Mouse (Mus musculus) urinary bladder, postnatal 10 days (tissue): Measurements from ENCODE around the gene Taf10.
A peak's percentile ranks its signal among the peaks of the same experiment; 100 is the strongest.

Source experiments
- DNase-seq: peaks from one replicate; pipeline ENCODE4 v3.0.0; 2022; ENCODE audit warnings: low spot score

Gene Taf10

GRCm38 (mm10) chr7:105743926-105744590 is at the start of gene Taf10:
Gene Taf10 (minus strand): TSS chr7:105744361.
- peak; percentile 59 for DNase-seq

DNA sequence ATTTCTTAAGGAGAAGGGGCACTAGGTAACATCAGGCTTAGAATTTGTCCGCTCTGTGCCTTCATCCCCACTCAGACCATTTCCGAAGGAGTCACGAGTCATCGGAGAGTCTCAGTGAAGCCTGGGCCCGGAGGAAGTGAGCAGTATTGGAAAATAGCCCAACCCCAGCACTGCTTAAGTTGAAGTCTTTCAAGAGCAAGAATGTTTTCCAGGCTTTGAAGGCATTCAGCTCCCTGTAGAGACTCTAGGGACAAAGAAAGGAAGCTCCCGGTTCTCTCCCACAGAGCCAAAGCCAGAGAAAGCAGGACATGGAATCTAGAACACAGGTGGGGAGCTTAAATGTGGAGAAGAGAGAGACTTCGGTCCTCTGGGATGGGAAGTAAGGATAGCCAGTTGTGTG is 49.5 kb upstream of the Taf10 start:
- DNase-seq, result no peak

GRCm38 (mm10) chr7:105791147-105791546 is 47.0 kb upstream of the Taf10 start:
- no peak for DNase-seq

- DNase-seq, result no peak
These were observed 43.4 kb upstream of the Taf10 start, which contains the start of gene Dchs1 for GRCm38 (mm10) chr7:105787285-105788140. Gene Dchs1 (minus strand): TSS chr7:105787654.

- no peak for DNase-seq
These were observed 42.5 kb upstream of the Taf10 start for GRCm38 (mm10) chr7:105786506-105787284.

- no peak for DNase-seq
These were observed 40.4 kb upstream of the Taf10 start for GRCm38 (mm10) chr7:105784556-105784955.

DNA sequence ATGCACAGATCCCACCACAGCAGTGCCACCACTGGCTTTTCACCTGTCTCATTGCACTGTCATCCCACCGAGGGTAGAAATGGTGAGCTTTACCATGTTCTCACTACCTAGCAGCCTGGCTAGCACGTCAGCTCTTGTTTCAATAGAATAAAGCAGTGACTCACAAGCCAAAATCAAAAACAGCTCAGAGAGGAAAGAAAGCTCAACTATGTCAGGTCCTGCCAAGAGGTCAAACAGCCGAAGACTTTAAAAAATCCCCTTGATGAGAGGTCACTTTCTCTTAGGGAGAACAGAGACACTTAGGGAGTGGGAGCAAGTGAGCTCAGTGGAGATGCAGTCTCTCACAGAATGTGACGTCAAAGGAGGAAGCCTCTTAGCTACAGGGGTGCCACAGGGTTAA is 39.7 kb upstream of the Taf10 start:
- no peak for DNase-seq

DNA sequence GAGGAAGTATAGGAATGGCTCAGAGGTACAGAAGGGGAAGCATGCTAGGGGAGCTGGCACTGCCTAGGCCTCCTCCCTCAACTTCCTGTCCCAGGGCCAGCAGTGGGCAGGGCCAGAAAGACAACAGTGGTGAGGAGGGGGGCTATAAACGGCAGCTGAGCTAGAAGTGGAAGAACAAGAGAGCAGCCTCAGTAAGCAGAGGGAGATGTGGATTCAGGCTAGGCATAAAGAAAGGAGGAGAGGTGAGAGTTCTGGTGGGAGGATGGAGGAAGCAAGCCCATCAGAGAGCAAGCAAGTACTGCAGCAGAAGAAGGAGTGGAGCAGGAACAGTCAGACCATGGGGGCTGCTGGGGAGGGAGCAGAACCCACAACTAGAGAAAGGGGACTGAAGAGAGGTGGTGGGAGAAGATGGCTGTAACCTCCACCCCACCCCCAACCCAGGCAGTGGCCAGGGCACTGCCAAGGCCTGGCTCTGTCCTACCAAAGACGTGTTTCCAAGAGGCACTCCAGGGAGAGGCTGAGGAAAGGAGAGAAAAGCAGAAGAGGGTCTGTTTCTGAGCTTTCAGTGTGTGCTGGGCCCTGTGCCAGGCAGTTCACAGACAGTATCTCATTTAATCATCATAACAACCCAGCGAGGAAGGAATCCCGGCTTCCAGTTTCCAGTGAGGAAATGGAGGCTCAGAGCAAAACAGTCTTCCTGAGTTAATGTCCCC is 34.5 kb upstream of the Taf10 start:
- no peak for DNase-seq

GRCm38 (mm10) chr7:105777797-105778552 is 33.8 kb upstream of the Taf10 start:
- DNase-seq, result no peak

- DNase-seq, result no peak
These were observed 33.2 kb upstream of the Taf10 start for GRCm38 (mm10) chr7:105777316-105777715.

DNA sequence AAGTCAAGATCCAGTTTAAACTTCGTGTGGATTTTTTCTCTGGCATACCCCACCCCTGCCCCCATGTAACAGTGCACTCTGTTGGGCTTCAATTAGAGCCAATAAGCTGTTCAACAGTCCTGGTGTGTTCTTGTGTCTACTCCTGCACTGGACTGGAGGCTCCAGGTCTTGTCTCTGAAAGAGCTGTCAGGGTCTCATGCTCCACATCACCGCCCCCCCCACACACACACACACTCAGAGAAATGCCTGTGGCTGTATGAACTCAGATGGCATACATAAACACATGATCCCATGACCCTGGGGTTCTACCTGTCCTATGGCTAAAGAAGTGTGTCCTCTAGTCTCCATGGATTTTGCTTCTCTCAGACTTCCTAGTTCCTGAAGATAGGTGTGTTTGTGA is 31.9 kb upstream of the Taf10 start:
- no peak for DNase-seq

- no peak for DNase-seq
These were observed 30.5 kb upstream of the Taf10 start for GRCm38 (mm10) chr7:105774661-105775060.

DNA sequence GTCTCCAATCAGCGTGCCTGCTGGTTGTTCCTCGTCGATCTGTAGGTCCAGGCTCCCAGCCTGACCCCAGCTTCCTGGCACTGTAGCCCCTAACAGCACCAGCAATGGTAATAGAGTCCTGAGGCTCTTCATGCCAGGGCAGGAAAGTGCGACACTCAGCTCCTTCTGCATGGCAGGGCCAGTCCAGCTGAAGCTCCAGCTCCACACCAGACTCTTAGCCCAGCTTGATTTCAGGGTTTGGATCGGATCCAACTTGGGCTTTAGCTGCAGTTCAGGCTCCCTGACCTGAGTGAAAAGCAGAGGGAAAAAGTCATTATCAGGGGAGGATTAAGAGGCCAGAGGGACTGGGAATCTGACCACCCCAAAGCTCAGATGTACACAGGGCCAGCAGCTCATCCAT is 28.9 kb upstream of the Taf10 start:
- no peak for DNase-seq

DNA sequence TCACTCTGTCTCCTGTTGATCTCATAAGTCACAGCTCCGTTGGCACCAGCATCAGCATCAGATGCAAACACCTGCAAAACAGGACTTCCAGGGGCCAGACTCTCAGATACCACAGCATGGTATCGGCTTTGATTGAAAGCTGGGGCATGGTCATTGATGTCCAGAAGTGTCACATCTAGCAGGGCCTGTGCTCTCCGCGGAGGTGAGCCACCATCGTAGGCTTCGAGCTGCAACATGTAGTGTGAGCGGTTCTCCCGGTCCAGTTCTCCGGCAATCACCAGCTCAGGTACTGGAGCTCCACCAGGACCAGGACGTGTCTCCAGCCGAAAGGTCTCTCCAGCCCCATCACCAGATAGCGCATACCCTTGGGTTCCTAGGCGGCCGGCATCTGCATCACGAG is 28.2 kb upstream of the Taf10 start:
- no peak for DNase-seq

DNA sequence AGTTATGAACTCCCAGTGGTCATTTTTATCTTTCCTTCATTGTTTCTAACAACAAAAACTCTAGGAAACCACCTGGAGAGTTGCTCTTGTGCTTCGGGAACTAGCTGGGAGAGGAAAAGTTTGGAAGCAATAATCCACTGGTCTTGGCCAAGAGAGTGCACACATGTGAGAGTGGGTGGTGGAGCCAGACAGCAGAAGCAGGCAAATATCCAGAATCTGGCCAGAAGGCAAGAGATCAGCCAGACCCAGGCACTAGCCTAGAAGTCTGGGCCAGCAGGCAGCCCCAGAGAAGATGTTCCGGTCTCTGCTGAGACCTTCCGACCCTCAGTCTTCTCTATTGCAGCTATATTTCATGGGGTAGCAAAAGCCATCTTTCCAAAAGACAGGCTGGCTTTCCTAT is 25.8 kb upstream of the Taf10 start:
- DNase-seq, result no peak

GRCm38 (mm10) chr7:105767729-105768165 is 23.6 kb upstream of the Taf10 start:
- no peak for DNase-seq

DNA sequence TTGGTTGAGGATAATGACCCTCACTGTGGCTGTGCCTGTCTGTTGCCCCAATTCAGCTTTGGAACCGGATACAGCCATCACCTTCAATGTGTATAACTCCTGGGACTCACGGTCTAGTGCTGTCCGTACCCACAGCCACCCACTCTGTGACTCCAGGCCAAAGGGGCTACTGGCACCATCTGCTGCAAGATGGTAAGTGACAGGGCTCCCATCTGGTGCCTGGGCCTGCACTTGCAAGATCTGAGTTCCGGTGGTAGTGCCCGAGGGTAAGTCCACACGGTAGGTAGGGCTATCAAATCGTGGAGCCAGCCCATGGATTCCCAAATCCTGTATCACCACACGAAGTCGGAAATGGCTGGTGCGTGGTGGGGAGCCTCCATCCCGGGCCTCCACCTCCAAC is 20.2 kb upstream of the Taf10 start:
- DNase-seq, result no peak

DNA sequence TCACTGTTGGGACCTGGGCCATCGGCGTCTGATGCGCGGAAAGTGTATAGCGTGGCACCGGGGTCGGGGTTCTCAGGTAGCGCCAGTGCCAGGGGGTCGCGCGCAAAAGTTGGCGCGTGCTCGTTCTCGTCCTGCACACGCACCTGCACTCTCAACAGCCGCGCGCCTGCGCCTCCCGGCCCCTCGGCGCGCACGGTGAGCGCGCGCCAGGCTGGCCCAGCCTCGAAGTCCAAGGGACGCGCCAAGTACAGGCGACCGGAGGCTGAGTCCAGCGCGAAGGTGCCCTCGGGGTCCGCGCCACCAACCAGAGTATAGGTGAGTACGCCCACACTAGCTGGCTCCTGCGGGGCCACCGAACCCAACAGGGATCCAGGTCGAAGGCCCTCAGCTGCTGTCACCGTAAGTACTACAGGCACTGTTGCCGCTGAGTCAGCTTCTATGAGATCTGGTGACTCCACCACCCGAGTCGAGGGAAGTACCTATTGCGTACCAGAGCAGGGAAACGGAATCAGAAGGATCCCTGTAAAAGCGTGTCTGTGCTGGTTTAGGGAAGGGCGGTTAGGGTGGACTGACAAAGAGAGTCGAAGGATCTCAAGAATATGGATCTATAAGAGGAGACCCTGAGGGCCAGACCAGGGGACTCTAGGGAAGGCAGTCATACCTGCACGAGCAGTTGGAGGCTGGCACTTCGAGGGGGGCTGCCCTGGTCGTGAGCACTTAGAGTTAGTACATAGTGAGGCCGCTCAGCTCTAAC is 18.5 kb upstream of the Taf10 start:
- no peak for DNase-seq

- no peak for DNase-seq
These were observed 17.8 kb upstream of the Taf10 start for GRCm38 (mm10) chr7:105761813-105762484.

GRCm38 (mm10) chr7:105753281-105753680 is 9.1 kb upstream of the Taf10 start:
- DNase-seq, result no peak
